Mouse (Mus musculus) liver, postnatal 0 days (tissue): ENCODE measurements at regions not wholly inside any gene's neighbourhood (a gene's known extent, or its start where the extent isn't known, plus 50 kb on each side); places are given as distances from the start of the nearest gene placed in this dataset.

ENCODE experiments used
- ATAC-seq: fragments of 200-750 bp; cut with Nextera tagmentation; 2 replicates; pipeline ENCODE4 v1.8.0; 2017; ENCODE audit warnings: mild to moderate bottlenecking, moderate library complexity
- DNase-seq: peaks from one replicate; pipeline ENCODE4 v3.0.0-alpha.2; 2016
- H3K27ac ChIP-seq: fragments of 300-500 bp; sonication (generic); 2 replicates; pipeline ENCODE4 v1.5.1; 2014; ENCODE audit warnings: antibody characterized with exemption, moderate library complexity, mild to moderate bottlenecking, low read depth
- H3K27me3 ChIP-seq: fragments of 300-500 bp; sonication (generic); 2 replicates; pipeline ENCODE4 v1.6.1; 2014; ENCODE audit warnings: low read length, control low read depth, mixed read lengths; ENCODE audit not compliant: insufficient read depth
- H3K36me3 ChIP-seq: fragments of 300-500 bp; sonication (generic); replicated peaks from 2 replicates; pipeline ENCODE4 v1.6.1; 2014; ENCODE audit warnings: mild to moderate bottlenecking, control low read depth, low read length, moderate library complexity, mixed read lengths; ENCODE audit not compliant: insufficient read depth
- H3K4me1 ChIP-seq: fragments of 300-500 bp; sonication (generic); 2 replicates; pipeline ENCODE4 v1.6.1; 2014; ENCODE audit warnings: antibody characterized with exemption, mild to moderate bottlenecking, control low read depth; ENCODE audit not compliant: insufficient read depth
- H3K4me2 ChIP-seq: fragments of 300-500 bp; sonication (generic); 2 replicates; pipeline ENCODE4 v1.6.1; 2014; ENCODE audit warnings: low read depth, mild to moderate bottlenecking, low read length, moderate library complexity, mixed read lengths
- H3K4me3 ChIP-seq: fragments of 300-500 bp; sonication (generic); 2 replicates; pipeline ENCODE4 v1.5.1; 2014; ENCODE audit warnings: low read depth, low read length
- H3K9ac ChIP-seq: fragments of 300-500 bp; sonication (generic); replicated peaks from 2 replicates; pipeline ENCODE4 v1.6.1; 2014; ENCODE audit warnings: mild to moderate bottlenecking, moderate library complexity
- H3K9me3 ChIP-seq: fragments of 300-500 bp; sonication (generic); 2 replicates; pipeline ENCODE4 v1.6.1; 2016; ENCODE audit warnings: mild to moderate bottlenecking, control low read depth, low read length, mixed read lengths
- CTCF ChIP-seq: sonication (generic); IDR thresholded peaks from 2 replicates; pipeline ENCODE4 v1.5.1; 2016; ENCODE audit warnings: antibody characterized with exemption, low read depth
- EP300 ChIP-seq: IDR thresholded peaks from 2 replicates; pipeline ENCODE4 v1.6.1; 2016; ENCODE audit warnings: antibody characterized with exemption, low read depth, mild to moderate bottlenecking
- whole genome bisulfite sequencing: fragments of 180-500 bp; shearing (Covaris S2); extraction: QIAGEN DNeasy Blood & Tissue Kit; methylation state at CpG from one replicate; pipeline ENCODE4 v1.1.7; 2014; ENCODE audit not compliant: insufficient replicate concordance; 5-methylcytosine and 5-hydroxymethylcytosine counted together

GRCm38 (mm10) chr7:72866966-72867754 lies 508.1 kb upstream of the Rgma start:
- DNase-seq (no peak), ATAC-seq (no peak)
- 68% methylated on average over 6 of the region's 6 CpGs for WGBS
- H3K4me1 ChIP-seq: no peaks in the 10 kb centered on the region
- no peaks in the 10 kb centered on the region for H3K27me3 ChIP-seq
- no peaks in the 10 kb centered on the region for H3K36me3 ChIP-seq
- no peak overlapping the region for H3K4me2 ChIP-seq
- no peak overlapping the region for H3K27ac ChIP-seq
- TF ChIP-seq EP300: no peak
- no peak for TF ChIP-seq CTCF
- H3K4me3 ChIP-seq: no peak overlapping the region
- no peak overlapping the region for H3K9ac ChIP-seq
- no peaks in the 10 kb centered on the region for H3K9me3 ChIP-seq

DNA sequence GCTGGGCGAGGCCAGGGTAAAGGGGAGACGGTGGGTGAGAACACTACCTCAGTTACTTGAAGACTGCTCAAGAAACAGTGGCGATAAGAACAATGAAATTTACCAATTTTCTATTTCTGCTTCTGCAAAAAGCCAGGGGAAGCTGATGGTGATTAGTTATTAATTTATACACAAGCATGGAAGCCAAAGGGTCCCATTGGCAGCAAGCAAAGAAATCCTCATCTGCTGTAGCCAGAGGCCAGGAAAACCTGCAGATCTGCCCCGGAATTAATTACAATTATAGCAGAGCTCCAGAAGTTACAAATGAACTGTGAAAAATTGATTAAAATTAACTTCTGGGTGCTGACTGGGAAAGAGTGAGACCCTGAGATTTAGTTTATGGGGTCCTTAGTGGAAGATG lies 506.2 kb upstream of the Rgma start:
- DNase-seq: no peak
- Histone ChIP-seq H3K9me3 (no peaks in the 10 kb centered on the region), H3K4me1 (no peaks in the 10 kb centered on the region), H3K9ac (no peak overlapping the region), H3K4me2 (no peak overlapping the region), H3K27me3 (no peaks in the 10 kb centered on the region), H3K4me3 (no peak overlapping the region), H3K36me3 (no peaks in the 10 kb centered on the region), H3K27ac (no peak overlapping the region)
- no peak for ATAC-seq
- no peak for TF ChIP-seq CTCF
- no peak for TF ChIP-seq EP300
- 85% methylated on average over 4 of the region's 4 CpGs for WGBS

DNA sequence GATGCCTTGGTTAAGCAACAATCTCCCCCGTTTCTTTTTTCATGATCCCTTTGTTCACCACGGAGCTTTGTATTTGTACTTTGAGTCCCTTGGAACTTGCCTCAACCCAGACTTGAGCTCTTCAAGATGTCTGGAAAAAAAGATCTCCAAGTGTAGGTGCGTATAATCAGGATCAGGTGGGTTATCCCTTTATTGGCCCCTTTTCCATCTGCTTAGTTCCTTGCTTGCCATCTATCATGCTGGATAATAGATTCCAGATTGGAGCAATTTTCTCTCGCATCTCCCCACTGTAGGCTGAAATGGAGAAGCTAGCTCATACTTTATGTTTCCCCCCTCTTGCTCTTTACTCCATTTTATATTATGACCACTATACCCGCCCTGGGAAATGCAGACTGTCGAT lies 474.5 kb upstream of the Rgma start:
- Histone ChIP-seq H3K36me3 (no peaks in the 10 kb centered on the region), H3K27me3 (no peaks in the 10 kb centered on the region), H3K4me1 (no peaks in the 10 kb centered on the region), H3K4me3 (no peak overlapping the region), H3K9ac (no peak overlapping the region), H3K9me3 (no peaks in the 10 kb centered on the region), H3K4me2 (no peak overlapping the region), H3K27ac (no peak overlapping the region)
- TF ChIP-seq EP300: no peak
- no peak for TF ChIP-seq CTCF
- ATAC-seq (no peak), DNase-seq (no peak)
- 71% methylated on average over 6 of the region's 6 CpGs for WGBS

- TF ChIP-seq CTCF (no peak), EP300 (no peak)
- H3K9me3 ChIP-seq: no peaks in the 10 kb centered on the region
- WGBS: 44% methylated on average over 2 of the region's 2 CpGs
- H3K4me2 ChIP-seq: no peak overlapping the region
- no peak overlapping the region for H3K4me3 ChIP-seq
- DNase-seq: no peak
- no peaks in the 10 kb centered on the region for H3K36me3 ChIP-seq
- H3K9ac ChIP-seq: no peak overlapping the region
- no peak overlapping the region for H3K27ac ChIP-seq
- no peak for ATAC-seq
- H3K4me1 ChIP-seq: no peaks in the 10 kb centered on the region
- H3K27me3 ChIP-seq: no peaks in the 10 kb centered on the region
Observed at GRCm38 (mm10) chr7:72905891-72906290, 469.4 kb upstream of the Rgma start.

DNA sequence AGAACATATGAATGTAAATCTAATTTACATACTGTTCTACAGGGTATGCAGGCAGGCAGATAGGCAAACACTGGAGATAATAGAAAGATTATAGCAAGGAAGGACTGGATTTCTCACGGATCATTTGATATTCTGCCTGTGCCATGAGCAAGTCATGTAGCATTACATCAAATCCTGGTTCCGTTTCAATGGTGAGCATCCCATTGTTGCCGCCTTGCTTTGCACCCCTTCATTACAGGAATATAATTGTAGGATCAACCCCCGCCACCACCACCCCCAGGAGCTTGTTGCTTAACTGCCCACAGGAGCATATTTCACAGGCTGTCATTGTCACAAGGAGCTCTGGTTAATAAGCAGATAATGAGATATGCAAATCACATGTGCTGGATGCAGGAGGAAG lies 468.8 kb upstream of the Rgma start:
- no peaks in the 10 kb centered on the region for H3K36me3 ChIP-seq
- no peaks in the 10 kb centered on the region for H3K27me3 ChIP-seq
- no peak for ATAC-seq
- 83% methylated on average over 4 of the region's 4 CpGs for WGBS
- H3K4me3 ChIP-seq: no peak overlapping the region
- no peak overlapping the region for H3K4me2 ChIP-seq
- H3K4me1 ChIP-seq: no peaks in the 10 kb centered on the region
- TF ChIP-seq CTCF: no peak
- TF ChIP-seq EP300: no peak
- no peak overlapping the region for H3K27ac ChIP-seq
- no peak for DNase-seq
- no peak overlapping the region for H3K9ac ChIP-seq
- no peaks in the 10 kb centered on the region for H3K9me3 ChIP-seq

DNA sequence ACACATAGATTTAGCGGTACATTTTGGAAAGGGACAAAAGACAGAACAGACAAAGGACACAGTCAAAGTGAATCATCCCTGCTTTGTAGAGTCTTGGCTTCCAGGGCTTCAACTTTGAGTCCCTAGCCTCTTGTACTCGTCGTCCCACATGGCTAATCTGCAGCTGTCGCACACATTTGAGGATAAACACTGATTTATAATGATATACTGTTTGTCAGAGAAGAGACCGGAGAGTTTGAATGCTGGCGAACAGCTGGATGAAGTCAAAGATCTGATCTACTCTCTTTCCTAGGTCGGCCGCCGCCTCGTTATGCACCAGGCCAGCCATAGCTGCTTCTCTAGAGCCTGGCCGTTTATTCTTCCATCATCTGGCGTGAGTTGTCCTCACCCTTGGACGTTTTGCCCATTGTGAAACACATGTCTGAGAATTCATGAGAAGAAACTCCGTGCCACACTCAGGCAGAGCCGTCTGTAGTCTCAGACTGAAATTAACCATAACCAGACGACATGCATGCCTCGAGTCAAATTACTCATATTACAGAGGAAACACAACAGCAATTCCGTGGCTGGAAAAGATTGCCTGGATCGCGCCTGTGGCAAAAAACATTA lies 448.4 kb upstream of the Rgma start:
- no peak overlapping the region for H3K27ac ChIP-seq
- H3K27me3 ChIP-seq: no peaks in the 10 kb centered on the region
- TF ChIP-seq EP300: no peak
- TF ChIP-seq CTCF: no peak
- no peak for DNase-seq
- ATAC-seq: no peak
- H3K9ac ChIP-seq: no peak overlapping the region
- H3K9me3 ChIP-seq: no peaks in the 10 kb centered on the region
- no peak overlapping the region for H3K4me2 ChIP-seq
- H3K36me3 ChIP-seq: no peaks in the 10 kb centered on the region
- H3K4me1 ChIP-seq: no peaks in the 10 kb centered on the region
- H3K4me3 ChIP-seq: no peak overlapping the region
- WGBS: 82% methylated on average over 20 of the region's 20 CpGs
